Mouse (Mus musculus): ENCODE data around the gene Gm28048. TPM values are rescaled to one million over a fixed set of nuclear protein-coding genes. Genes with fewer than 3 reads are reported as not detected.

Gm28048 gene
- polyA plus RNA-seq, 3 experiments from 2014 or later: 32.2 to 37.8 (median 34.9) TPM

DNA sequence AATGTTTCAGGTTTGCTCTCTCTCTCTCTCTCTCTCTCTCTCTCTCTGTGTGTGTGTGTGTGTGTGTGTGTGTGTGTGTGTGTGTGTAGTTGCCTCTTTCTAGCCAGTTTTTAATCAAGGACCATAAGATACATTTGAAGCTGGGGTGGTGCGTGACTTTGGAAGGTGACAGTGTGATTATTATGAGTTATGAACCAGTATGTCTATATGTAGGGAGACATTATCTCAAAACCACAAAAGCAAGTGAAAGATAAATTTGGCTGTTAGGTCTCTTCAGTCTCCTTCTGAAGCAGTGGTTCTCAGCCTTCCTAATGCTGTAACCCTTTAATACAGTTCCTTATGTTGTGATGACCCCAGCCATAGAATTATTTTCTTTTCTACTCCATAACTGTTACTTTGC lies 96.5 kb downstream of the Gm28048 start:
- ATAC-seq: no peak

DNA sequence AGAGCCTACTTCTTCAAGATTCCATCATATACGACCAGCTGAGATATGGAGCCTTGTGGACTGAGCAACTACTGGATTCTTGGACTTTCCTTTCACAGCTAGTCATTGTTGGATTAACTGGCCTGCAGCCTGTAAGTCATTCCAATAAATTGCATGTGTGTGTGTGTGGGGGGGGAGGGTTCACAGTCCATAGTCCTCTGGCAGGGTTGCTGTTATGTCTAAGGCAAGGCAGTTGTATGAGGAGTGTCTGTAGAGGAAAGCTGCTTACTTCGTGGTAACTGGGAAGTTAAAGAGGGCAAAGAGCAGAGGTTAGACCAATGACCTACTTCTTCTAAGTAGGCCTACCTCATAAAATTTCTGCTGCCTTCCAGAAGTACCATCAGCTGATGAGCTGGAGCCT lies 98.2 kb downstream of the Gm28048 start:
- ATAC-seq: no peak

DNA sequence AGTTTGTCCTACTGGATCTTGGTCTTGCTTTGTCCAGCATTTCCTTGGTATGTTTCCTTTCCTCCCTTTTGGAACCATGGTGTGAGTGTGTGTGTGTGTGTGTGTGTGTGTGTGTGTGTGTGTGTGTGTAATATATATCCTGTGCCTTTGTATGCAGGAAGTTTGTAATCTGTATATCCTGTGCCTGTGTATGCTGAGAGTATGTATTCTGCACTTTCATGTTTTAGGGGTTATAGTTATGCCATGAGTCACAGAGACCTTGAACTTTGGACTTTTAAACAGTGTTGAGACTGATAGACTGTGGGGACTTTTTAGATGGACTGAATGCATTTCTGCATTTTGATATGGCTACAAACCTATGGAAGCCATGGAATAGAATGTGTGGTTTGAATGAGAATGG lies 99.0 kb downstream of the Gm28048 start:
- ATAC-seq: peak; percentile 25

DNA sequence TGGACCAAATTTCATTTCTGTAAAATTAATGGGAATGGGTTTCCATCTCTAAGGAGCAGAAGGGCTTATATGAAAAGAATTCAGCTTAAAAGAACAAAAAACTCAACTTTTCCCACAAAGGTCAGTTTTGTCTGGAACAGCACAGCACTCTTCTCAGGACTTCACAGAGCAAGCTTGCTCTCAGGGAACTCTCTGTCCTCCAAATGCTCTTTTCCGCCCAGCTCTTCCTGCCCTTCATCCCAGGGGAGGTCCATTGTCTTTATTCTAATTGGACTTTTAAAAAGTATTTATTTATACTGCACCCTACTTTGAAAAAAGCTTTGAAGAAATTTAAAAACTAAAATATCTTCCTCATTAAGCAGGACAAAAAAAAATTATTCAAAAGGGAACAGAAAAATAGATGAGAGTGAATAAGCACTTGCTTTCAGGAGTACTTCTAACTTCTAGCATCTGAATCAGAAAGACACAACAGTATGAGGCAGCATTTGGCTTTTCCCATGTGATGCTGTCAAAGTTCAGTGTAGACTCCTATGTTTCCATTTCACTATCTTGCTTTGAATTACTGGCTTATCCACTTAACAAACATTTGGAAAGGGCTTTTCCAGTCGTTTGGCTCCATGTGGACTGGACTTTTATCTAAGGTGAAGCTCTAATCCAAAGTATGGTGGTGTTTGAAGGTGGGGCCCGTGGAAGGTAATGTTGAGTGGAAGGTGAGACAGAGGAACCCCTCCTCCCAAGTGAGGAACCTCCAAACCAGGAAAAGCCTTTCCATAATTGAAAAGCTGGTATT lies 101.3 kb downstream of the Gm28048 start:
- no peak for ATAC-seq

GRCm38 (mm10) chr11:22879645-22880044 lies 102.2 kb downstream of the Gm28048 start:
- ATAC-seq: peak; percentile 67

- ATAC-seq: no peak
Measured at GRCm38 (mm10) chr11:22876680-22877330, 105.1 kb downstream of the Gm28048 start.

- no peak for ATAC-seq
Measured at GRCm38 (mm10) chr11:22875279-22875678, 106.6 kb downstream of the Gm28048 start.

GRCm38 (mm10) chr11:22874747-22875146 lies 107.1 kb downstream of the Gm28048 start:
- ATAC-seq: no peak

- ATAC-seq: no peak
Measured at GRCm38 (mm10) chr11:22873383-22873782, 108.5 kb downstream of the Gm28048 start.

- ATAC-seq: peak; percentile 49
Measured at GRCm38 (mm10) chr11:22872307-22872680, 109.6 kb downstream of the Gm28048 start.

- ATAC-seq: peak; percentile 82
Measured at GRCm38 (mm10) chr11:22871628-22872306, 110.1 kb downstream of the Gm28048 start.

DNA sequence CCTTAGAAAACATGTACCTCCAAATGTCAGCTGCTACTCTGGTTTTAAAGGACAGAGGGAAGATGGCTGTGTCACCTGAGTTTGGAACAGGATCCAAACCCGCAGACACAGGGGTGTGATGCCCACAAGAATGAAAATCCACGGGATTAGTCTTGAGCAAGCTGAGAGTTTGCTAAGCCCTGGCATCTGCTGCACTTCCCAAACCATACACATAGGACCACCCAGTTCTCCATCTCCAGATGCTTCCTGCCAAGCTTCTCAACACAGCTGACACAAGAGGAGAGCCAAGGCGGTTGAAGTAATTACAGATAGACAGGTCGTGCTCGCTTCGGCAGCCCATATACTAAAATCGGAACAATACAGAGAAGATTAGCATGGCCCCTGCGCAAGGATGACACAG lies 113.3 kb downstream of the Gm28048 start:
- ATAC-seq: no peak

GRCm38 (mm10) chr11:22867691-22868090 lies 114.2 kb downstream of the Gm28048 start:
- no peak for ATAC-seq

- ATAC-seq: peak; percentile 38
Measured at GRCm38 (mm10) chr11:22865635-22866246, 116.1 kb downstream of the Gm28048 start.

DNA sequence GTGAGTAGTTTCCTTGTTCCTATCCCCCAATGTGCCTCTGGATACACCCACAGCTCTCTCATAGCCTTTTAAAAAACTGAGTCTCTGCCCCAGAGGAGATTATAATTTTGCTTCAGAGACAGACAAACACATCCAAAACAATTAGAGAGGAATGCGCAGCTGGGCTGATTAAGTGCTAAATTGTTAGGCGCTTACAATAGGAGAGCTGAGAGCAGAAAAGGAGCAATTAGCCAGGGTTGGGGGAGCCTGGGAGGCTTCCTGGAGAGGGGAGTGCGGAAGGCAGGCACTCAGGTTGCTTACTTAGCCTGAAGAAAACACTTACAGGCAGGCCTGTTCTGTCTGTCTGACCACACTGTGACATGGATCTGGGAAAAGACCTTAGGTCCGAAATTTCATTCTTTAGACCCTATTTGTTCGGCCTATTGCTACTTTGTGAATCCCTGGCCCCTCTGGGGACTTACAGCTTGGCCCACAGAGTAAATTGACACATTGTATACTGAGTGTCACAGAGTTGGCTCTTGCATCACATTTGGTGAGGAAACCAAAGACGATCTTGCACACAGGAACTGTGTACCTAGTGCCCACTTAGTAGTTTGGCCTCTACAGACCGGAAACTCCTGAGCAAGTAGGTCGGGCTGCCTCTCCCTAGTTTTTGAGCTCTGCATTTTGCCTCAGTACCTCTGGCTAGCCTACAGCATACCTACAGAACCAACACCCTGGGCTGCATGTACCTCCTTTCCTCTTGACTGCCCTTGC lies 117.4 kb downstream of the Gm28048 start:
- no peak for ATAC-seq

GRCm38 (mm10) chr11:22863581-22863980 lies 118.3 kb downstream of the Gm28048 start:
- no peak for ATAC-seq

DNA sequence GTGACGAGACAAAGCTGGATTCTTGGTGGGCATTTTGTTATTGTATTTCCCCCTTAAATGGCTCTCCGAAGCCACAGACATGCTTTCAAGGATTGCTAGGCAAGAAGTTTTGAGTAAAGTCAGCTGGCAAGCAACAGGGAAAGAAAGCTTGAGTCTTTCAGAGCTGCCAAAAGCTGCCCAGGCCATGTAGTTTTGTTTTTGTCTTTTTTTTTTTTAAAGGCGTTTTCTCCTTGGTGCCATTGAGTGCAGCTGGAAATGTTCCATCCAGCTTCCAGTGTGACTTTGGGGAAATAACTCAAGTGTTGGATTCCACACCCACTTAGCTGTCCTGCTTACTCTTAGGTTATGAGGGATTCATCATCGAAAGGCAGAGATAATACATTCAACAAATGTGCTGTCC lies 120.6 kb downstream of the Gm28048 start:
- ATAC-seq: no peak

DNA sequence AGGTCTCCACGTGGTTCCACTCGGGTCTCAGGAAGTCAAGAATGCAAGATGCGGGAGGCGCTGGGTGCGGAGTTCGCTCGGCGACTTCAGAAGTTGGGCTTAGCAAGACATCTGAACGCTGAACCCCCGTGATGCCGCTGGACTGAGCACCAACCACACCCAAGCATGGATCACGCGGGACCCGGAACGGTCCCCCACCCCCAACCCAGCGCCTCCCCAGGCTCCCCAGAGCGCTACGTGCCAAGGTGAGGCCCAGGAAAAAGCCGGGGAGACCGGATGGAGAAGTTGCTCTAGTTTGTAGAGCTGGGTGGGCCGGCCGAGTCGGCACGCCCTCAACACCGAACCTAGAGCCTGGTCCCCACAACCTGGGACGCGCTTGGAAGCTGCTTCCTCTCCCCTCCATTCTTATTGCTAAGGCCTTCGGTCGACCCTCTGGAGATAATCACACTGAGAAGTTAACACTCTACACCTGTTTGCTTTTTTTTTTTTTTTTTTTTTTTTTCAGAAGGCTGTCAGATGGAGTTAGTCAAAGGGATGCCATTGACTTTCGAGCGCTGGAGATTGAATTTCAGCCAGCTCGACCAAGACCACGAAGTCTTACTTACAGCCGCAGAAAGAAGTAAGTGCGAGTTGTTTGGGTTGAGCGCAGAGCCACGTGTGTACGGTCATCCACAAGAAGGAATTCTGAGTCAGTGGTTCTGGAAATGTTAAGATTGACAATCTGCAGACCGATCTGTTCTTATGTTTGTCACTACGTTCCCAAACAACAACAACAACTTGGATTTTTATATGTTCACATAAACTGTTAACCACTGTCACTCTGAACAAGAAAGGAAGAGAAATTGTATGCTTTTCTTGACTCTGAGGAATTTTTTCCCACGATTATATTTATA lies 121.3 kb downstream of the Gm28048 start, which contains the start of gene B3gnt2:
B3gnt2 (minus strand) TSS at position 627 of the 893 bp plus-strand sequence.
- ATAC-seq: peak; percentile 43

DNA sequence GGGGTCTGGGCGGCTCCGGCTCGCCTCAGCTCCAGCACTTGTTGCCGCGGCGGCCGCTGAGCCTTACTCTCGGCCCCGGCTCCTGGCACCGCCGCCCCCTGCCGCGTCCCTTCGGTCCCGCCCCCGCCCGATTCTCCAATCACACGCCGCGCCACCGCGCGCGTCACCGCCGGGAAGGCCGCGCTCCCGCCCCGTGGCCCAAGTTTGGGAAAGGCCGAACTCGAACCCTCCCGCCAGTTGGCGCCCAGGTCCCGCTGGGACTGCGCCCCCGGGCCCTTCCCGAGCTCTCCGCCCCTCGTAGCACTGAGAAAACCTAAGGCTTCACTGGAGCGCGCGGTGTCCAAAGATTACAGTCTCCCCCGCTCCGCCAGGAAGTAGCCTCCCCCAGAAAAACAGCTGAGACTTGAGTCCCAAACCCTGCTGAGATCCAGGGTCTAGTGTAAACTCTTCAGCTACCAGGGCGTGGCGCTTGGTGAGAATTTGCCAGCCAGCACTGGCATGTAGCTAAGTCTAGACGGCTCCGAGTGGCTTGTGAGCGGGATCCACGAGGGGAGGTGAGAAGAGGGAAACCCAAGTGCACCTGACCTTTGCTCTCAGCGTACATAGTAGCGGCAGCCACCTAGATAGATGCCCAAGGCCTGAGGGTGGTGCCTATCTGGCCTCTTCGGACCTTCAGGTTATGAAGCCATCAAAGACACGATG lies 122.1 kb downstream of the Gm28048 start:
- peak; percentile 66 for ATAC-seq

DNA sequence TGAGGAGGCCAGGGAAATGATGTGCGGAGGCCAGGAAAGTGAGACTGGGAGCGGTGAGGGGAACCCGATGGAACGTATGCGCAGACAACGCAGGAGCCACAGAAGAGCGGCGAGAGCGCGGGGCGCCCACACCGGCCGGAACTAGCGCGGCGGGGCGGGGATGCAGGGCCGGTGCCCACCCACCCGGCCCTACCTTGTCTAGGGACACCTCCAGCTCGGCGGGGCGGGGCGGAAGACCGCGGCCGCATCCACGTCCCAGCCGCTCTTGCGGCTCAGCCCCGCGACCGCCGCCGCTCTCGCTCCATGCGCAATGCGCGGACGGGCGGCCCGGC lies 122.6 kb downstream of the Gm28048 start:
- ATAC-seq: peak; percentile 4

All from inflammation-experienced regulatory T-cells, adult 6 months (primary cell).